Mouse (Mus musculus): ENCODE data around the gene Rusc2.

GRCm38 (mm10) chr4:43424072-43424471 lies 42.3 kb downstream of the Rusc2 start:
- TF ChIP-seq CTCF (IDR thresholded peaks at IDR 0.05; ENCODE audit: low read depth) (no peak), EP300 (IDR thresholded peaks at IDR 0.05; ENCODE audit: low read depth) (no peak)

All from liver, postnatal 0 days (tissue).